Mouse (Mus musculus): ENCODE measurements around the gene Nxnl2. TPM values are rescaled to one million over a fixed set of nuclear protein-coding genes. Genes with fewer than 3 reads are reported as not detected.
"Not testable (repeated sequence)": the region's sequence is repeated elsewhere in the genome, so short reads cannot be mapped to it uniquely, and the experiment has no call there.

The Nxnl2 gene
- total and polyA plus RNA-seq, 3 experiments, result 0.29 to 0.55 (median 0.55) TPM

DNA sequence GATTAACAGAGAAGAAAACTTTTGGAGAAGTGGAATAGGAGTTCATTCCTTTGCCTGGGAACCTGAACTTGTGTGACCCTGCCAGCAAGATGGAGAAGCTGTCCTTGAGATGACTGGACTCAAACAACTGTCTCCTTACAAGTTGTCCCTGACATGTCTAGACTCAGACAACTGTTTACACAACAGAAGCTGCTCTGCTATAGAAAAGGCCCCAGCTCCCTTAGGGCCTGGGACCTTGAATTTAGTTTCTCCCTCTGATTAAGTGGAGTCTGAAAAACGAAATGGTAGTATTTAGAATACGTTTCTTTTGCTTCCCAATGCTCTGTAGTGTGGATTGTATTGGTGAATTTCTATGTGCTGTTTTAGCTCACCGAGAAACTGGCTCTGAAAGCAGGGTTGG is 14.1 kb downstream of the Nxnl2 start:
- no peak overlapping the region for H3K4me3 ChIP-seq
- TF ChIP-seq EP300 (IDR thresholded peaks at IDR 0.05; ENCODE audit: insufficient read depth, low read depth, low read length) (no peak), CTCF (IDR thresholded peaks at IDR 0.05) (no peak), POLR2A (IDR thresholded peaks at IDR 0.05; ENCODE audit: insufficient read depth, low read depth, low read length) (no peak)
- H3K27ac ChIP-seq, result no peak overlapping the region
- no peak for DNase-seq
- 83% methylated on average over 3 of the region's 3 CpGs for WGBS
- no peak overlapping the region for H3K9ac ChIP-seq (ENCODE audit: low read depth, low read length)
- H3K4me1 ChIP-seq (ENCODE audit: control insufficient read depth, insufficient read depth, low read length), result no peaks in the 10 kb centered on the region
- H3K79me2 ChIP-seq (replicated peaks; ENCODE audit: control insufficient read depth, insufficient read depth, low read length), result no peaks in the 10 kb centered on the region
- intact Hi-C loops (cut with DNase I), result no loop called here
- H3K27me3 ChIP-seq (ENCODE audit: control insufficient read depth, insufficient read depth, low read length), result no peaks in the 10 kb centered on the region
- no peaks in the 10 kb centered on the region for H3K36me3 ChIP-seq (ENCODE audit: control insufficient read depth, insufficient read depth, low read length)

DNA sequence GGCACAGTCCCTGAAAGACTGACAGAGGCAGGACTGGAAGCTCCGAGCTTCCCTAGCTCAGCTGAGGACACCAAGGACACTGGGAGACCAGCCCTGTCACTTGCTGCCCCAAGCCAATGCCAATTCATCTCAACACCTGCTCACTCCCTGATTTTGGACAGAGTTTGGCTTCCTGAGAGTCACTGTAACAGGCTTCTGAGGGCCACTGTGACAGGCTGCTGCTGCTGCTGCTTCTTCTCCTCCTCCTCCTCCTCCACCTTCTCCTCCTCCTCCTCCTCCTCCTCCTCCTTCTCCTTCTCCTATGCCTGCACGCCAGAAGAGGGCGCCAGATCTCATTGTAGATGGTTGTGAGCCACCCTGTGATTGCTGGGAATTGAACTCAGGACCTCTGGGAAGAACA is 19.5 kb downstream of the Nxnl2 start:
- 47% methylated on average over 3 of the region's 3 CpGs for WGBS

DNA sequence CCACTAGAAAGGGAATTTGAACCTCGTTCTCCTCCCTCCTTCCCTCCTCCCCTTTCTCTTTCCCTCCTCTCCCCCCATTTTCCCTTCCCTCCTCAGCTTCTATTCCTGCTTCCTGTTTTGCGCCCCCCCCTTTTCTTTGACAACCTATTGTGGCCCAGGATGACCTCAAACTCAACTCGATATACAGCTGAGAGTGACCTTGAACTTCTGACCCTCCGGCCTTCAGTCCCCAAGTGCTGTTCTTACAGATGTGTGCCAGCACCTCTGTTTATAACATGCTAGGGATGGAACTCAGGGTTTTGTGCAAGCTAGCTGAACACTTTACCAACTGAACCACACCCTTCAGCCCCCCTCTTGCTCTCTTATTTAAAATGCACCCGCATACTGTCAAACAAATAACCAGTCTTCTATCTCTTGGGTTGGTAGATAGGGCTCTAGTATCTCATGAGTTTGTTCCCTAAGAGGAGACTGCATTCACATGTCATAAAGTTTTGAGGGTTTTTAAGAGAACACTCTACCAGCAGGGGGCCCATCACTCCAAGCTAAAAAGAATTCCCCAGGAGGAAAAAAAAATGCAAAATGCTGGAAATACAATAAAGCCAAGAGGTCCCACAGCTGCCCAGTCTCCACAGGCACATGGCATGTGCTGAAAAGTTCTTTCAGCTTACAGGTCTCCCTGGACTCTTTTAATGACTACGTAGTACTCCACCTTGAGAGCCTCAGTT is 20.8 kb downstream of the Nxnl2 start:
- 66% methylated on average over 6 of the region's 6 CpGs for WGBS
- TF ChIP-seq CTCF (IDR thresholded peaks at IDR 0.05), result peak; percentile 65
- TF ChIP-seq EP300 (IDR thresholded peaks at IDR 0.05; ENCODE audit: insufficient read depth, low read depth, low read length), result no peak
- H3K9ac ChIP-seq (ENCODE audit: low read depth, low read length), result no peak overlapping the region
- intact Hi-C loops (cut with DNase I), result loop anchor here (2.0 to 5.0 kb wide), 2 partner anchors 227 to 426 kb away; no protein-coding TSS in a partner anchor
- no peaks in the 10 kb centered on the region for H3K27me3 ChIP-seq (ENCODE audit: control insufficient read depth, insufficient read depth, low read length)
- no peak overlapping the region for H3K4me3 ChIP-seq
- H3K4me1 ChIP-seq (ENCODE audit: control insufficient read depth, insufficient read depth, low read length), result no peaks in the 10 kb centered on the region
- no peak overlapping the region for H3K27ac ChIP-seq
- no peaks in the 10 kb centered on the region for H3K36me3 ChIP-seq (ENCODE audit: control insufficient read depth, insufficient read depth, low read length)
- peak in 1 of 2 experiments; percentile 42 for DNase-seq
- no peaks in the 10 kb centered on the region for H3K79me2 ChIP-seq (replicated peaks; ENCODE audit: control insufficient read depth, insufficient read depth, low read length)

More for the DNA sequence above, 19.5 kb downstream of the Nxnl2 start:
- no peaks in the 10 kb centered on the region for H3K27me3 ChIP-seq (ENCODE audit: control insufficient read depth, insufficient read depth, low read length)
- no peaks in the 10 kb centered on the region for H3K79me2 ChIP-seq (replicated peaks; ENCODE audit: control insufficient read depth, insufficient read depth, low read length)
- no peaks in the 10 kb centered on the region for H3K36me3 ChIP-seq (ENCODE audit: control insufficient read depth, insufficient read depth, low read length)
- H3K9ac ChIP-seq (ENCODE audit: low read depth, low read length), result no peak overlapping the region
- H3K4me1 ChIP-seq (ENCODE audit: control insufficient read depth, insufficient read depth, low read length), result no peaks in the 10 kb centered on the region
- intact Hi-C loops (cut with DNase I), result loop anchor here (5.0 kb wide), 1 partner anchor 427 kb away; no protein-coding TSS in a partner anchor
- DNase-seq, result no peak
- H3K4me3 ChIP-seq, result no peak overlapping the region
- H3K27ac ChIP-seq, result no peak overlapping the region
- TF ChIP-seq EP300 (IDR thresholded peaks at IDR 0.05; ENCODE audit: insufficient read depth, low read depth, low read length), result no peak
- TF ChIP-seq POLR2A (IDR thresholded peaks at IDR 0.05; ENCODE audit: insufficient read depth, low read depth, low read length), result no peak
- no peak for TF ChIP-seq CTCF (IDR thresholded peaks at IDR 0.05)

DNA sequence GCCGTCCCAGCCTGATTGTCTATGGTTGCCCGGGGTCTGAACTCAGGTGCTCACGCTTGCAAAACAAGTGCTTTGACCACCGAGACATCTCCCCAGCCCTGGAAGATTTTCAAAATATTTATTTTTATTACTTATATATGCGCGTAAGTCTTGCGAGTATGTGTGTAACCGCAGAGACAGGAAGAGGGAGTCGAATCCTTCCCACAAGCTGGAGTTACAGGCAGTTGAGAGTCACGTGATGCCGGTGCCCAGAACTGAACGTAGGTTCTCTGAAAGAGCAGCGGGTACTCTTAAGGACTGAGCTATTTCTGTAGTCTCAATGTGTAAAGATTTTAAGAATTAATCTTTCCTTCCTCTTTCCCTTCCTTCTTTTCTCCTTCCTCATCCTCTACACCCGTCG is 23.1 kb downstream of the Nxnl2 start:
- no peak for DNase-seq
- peaks cover 3% of the 10 kb centered on the region; the same call in 1 of the 2 replicates for H3K4me1 ChIP-seq (ENCODE audit: control insufficient read depth, insufficient read depth, low read length)
- 84% methylated on average over 15 of the region's 15 CpGs for WGBS

DNA sequence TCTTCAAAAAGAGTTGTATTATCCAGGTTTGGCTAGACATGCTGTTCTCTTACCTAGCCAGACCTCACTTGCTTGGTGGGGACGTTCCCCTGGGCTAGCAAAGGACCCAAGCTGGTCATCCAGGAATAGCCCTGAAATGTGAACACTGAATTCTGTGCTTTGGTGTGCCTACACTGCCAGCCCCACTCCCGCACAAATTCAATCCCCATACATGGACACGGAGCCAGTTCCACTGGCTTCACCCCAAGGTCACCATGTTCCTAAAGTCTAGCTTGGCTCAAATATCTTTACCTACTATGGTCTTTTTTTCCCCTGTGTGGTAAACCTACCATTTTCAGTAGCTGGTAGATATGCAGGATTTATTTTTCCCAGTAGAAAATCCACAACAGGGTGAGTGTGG is 26.9 kb downstream of the Nxnl2 start:
- 67% methylated on average over 3 of the region's 3 CpGs for WGBS
- Histone ChIP-seq H3K4me3 (no peak overlapping the region), H3K27ac (peak overlapping the region; percentile 57), H3K36me3 (ENCODE audit: control insufficient read depth, insufficient read depth, low read length) (no peaks in the 10 kb centered on the region), H3K4me1 (ENCODE audit: control insufficient read depth, insufficient read depth, low read length) (peaks cover 3% of the 10 kb centered on the region; the same call in 1 of the 2 replicates), H3K9ac (ENCODE audit: low read depth, low read length) (no peak overlapping the region), H3K79me2 (replicated peaks; ENCODE audit: control insufficient read depth, insufficient read depth, low read length) (no peaks in the 10 kb centered on the region), H3K27me3 (ENCODE audit: control insufficient read depth, insufficient read depth, low read length) (no peaks in the 10 kb centered on the region)
- TF ChIP-seq CTCF (IDR thresholded peaks at IDR 0.05) (no peak), EP300 (IDR thresholded peaks at IDR 0.05; ENCODE audit: insufficient read depth, low read depth, low read length) (no peak), POLR2A (IDR thresholded peaks at IDR 0.05; ENCODE audit: insufficient read depth, low read depth, low read length) (no peak)
- no peak for DNase-seq
- intact Hi-C loops (cut with DNase I), result no loop called here

More for the DNA sequence above, 23.1 kb downstream of the Nxnl2 start:
- intact Hi-C loops (cut with DNase I), result loop anchor here (2.0 to 5.0 kb wide), 2 partner anchors 225 to 423 kb away; no protein-coding TSS in a partner anchor
- Histone ChIP-seq H3K79me2 (replicated peaks; ENCODE audit: control insufficient read depth, insufficient read depth, low read length) (no peaks in the 10 kb centered on the region), H3K27ac (no peak overlapping the region), H3K27me3 (ENCODE audit: control insufficient read depth, insufficient read depth, low read length) (no peaks in the 10 kb centered on the region), H3K9ac (ENCODE audit: low read depth, low read length) (no peak overlapping the region), H3K36me3 (ENCODE audit: control insufficient read depth, insufficient read depth, low read length) (no peaks in the 10 kb centered on the region), H3K4me3 (no peak overlapping the region)
- TF ChIP-seq POLR2A (IDR thresholded peaks at IDR 0.05; ENCODE audit: insufficient read depth, low read depth, low read length), result no peak
- no peak for TF ChIP-seq EP300 (IDR thresholded peaks at IDR 0.05; ENCODE audit: insufficient read depth, low read depth, low read length)
- no peak for TF ChIP-seq CTCF (IDR thresholded peaks at IDR 0.05)

DNA sequence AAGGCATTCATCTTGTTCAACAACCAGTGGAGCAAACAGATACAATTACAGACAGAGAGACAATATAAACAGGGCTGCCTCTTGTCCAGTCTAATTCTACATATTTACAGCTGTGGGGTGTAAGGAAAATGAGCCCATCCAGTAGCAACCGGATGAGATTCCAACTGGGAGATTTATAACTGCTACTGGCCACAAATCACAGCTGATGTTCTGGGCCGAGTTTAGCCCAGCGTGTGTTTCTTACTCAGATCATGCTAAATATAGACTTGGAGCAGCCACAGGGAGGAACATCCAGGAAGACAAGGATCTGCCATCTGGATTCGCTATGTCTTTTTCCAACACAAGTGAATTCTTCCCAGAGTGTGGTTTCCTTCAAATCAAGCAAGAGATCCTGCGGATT is 27.4 kb downstream of the Nxnl2 start:
- no peaks in the 10 kb centered on the region for H3K27me3 ChIP-seq (ENCODE audit: control insufficient read depth, insufficient read depth, low read length)
- H3K4me1 ChIP-seq (ENCODE audit: control insufficient read depth, insufficient read depth, low read length), result peaks cover 3% of the 10 kb centered on the region; the same call in 1 of the 2 replicates
- intact Hi-C loops (cut with DNase I), result no loop called here
- no peaks in the 10 kb centered on the region for H3K36me3 ChIP-seq (ENCODE audit: control insufficient read depth, insufficient read depth, low read length)
- no peak overlapping the region for H3K4me3 ChIP-seq
- DNase-seq, result peak in 1 of 2 experiments; percentile 41
- WGBS, result 21% methylated on average over 5 of the region's 5 CpGs
- TF ChIP-seq POLR2A (IDR thresholded peaks at IDR 0.05; ENCODE audit: insufficient read depth, low read depth, low read length) (no peak), EP300 (IDR thresholded peaks at IDR 0.05; ENCODE audit: insufficient read depth, low read depth, low read length) (no peak), CTCF (IDR thresholded peaks at IDR 0.05) (no peak)
- no peaks in the 10 kb centered on the region for H3K79me2 ChIP-seq (replicated peaks; ENCODE audit: control insufficient read depth, insufficient read depth, low read length)
- no peak overlapping the region for H3K9ac ChIP-seq (ENCODE audit: low read depth, low read length)
- H3K27ac ChIP-seq, result peak overlapping the region; percentile 57

DNA sequence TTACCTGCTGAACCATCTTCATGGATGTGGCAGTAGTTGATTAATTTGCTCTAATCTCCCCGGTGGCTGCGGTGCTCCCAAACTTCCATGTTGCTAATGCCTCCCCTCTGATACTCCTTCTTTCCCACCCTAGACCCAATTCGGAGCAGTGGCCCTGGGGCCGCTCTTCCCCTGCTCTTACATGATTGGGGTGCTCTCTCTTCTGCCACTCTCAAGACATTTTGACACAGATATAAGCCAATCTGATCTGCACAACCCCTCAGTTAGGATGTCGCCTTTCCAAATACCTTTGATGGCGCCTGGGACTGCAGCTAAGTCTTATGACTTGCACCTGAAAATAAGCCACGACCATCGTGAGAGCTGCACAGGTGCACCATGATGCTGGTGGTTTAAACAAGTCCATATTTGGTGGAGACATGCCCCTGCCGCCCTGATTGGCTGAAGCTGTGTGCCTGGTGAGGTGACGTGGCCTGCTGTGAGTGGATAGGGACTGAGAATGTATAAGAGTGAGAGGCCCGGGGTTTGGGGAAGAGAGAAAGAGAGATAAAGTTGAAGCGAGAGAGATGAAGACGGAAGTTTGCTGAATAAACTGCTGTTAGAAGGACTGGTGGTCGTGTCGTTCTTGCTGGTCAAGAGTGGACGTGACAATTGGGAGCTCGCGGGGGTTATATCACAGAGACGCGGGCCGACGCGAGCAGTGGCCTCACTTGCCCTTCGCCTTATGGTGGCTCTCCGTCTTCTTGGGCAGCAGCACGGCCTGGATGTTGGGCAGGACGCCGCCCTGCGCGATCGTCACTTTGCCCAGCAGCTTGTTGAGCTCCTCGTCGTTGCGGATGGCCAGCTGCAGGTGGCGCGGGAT is 31.4 kb downstream of the Nxnl2 start:
- H3K27me3 ChIP-seq (ENCODE audit: control insufficient read depth, insufficient read depth, low read length); H3K4me1 ChIP-seq (ENCODE audit: control insufficient read depth, insufficient read depth, low read length); H3K27ac ChIP-seq; H3K36me3 ChIP-seq (ENCODE audit: control insufficient read depth, insufficient read depth, low read length); H3K9ac ChIP-seq (ENCODE audit: low read depth, low read length); H3K79me2 ChIP-seq (replicated peaks; ENCODE audit: control insufficient read depth, insufficient read depth, low read length); DNase-seq; intact Hi-C loops (cut with DNase I): not testable (repeated sequence)
- 44% methylated on average over 34 of the region's 36 CpGs for WGBS
- H3K4me3 ChIP-seq, result peak overlapping the region; percentile 43
